Mouse (Mus musculus) embryonic facial prominence, embryonic 13.5 days (tissue): ENCODE data around the gene Psmc3. TPM values are rescaled to one million over a fixed set of nuclear protein-coding genes. Genes with fewer than 3 reads are reported as not detected.

Source experiments
- ATAC-seq: fragments of 200-750 bp; cut with Nextera tagmentation; 2 replicates; pipeline ENCODE4 v1.8.0; 2017; ENCODE audit warnings: low read depth; ENCODE audit not compliant: insufficient number of reproducible peaks, insufficient read depth, low FRiP score, low TSS enrichment
- H3K27ac ChIP-seq: fragments of 300-500 bp; sonication (generic); 2 replicates; pipeline ENCODE4 v1.5.1; 2015; ENCODE audit warnings: moderate library complexity, mild to moderate bottlenecking, inconsistent platforms
- H3K27me3 ChIP-seq: fragments of 300-500 bp; sonication (generic); 2 replicates; pipeline ENCODE4 v1.6.1; 2015; ENCODE audit warnings: mild to moderate bottlenecking, inconsistent platforms
- H3K36me3 ChIP-seq: fragments of 300-500 bp; sonication (generic); 2 replicates; pipeline ENCODE4 v1.6.1; 2015; ENCODE audit warnings: mild to moderate bottlenecking, inconsistent platforms
- H3K4me1 ChIP-seq: fragments of 300-500 bp; sonication (generic); 2 replicates; pipeline ENCODE4 v1.6.1; 2015; ENCODE audit warnings: inconsistent platforms
- H3K4me2 ChIP-seq: fragments of 300-500 bp; sonication (generic); 2 replicates; pipeline ENCODE4 v1.6.1; 2015; ENCODE audit warnings: moderate library complexity, mild to moderate bottlenecking, inconsistent platforms
- H3K4me3 ChIP-seq: fragments of 300-500 bp; sonication (generic); 2 replicates; pipeline ENCODE4 v1.5.1; 2015; ENCODE audit warnings: mild to moderate bottlenecking, inconsistent platforms
- H3K9ac ChIP-seq: fragments of 300-500 bp; sonication (generic); 2 replicates; pipeline ENCODE4 v1.6.1; 2015; ENCODE audit warnings: mild to moderate bottlenecking, inconsistent platforms
- H3K9me3 ChIP-seq: fragments of 300-500 bp; sonication (generic); 2 replicates; pipeline ENCODE4 v1.6.1; 2016; ENCODE audit warnings: inconsistent platforms
- WGBS: fragments of 180-500 bp; shearing (Covaris S2); methylation state at CpG from one replicate; pipeline ENCODE4 v1.1.7; 2015; ENCODE audit warnings: mixed read lengths; 5-methylcytosine and 5-hydroxymethylcytosine counted together
- polyA plus RNA-seq: library from polyadenylated mRNA; unstranded; fragments of >200 nt; fragmentation: Nextera tagmentation; extraction: Ambion mirVana; gene quantifications from 2 replicates; pipeline ENCODE4 v1.2.1, GENCODE M21; 2015

Psmc3 gene
- polyA plus RNA-seq, 1 experiment from 2014 or later: 298 TPM

- Histone ChIP-seq H3K27me3 (no peaks in the 10 kb centered on the region), H3K4me1 (peaks cover 7% of the 10 kb centered on the region), H3K4me2 (no peak overlapping the region), H3K27ac (no peak overlapping the region), H3K4me3 (no peak overlapping the region), H3K9ac (no peak overlapping the region), H3K36me3 (no peaks in the 10 kb centered on the region), H3K9me3 (no peaks in the 10 kb centered on the region)
- no peak for ATAC-seq
- 74% methylated on average over 1 of the region's 1 CpGs for WGBS
Measured at GRCm38 (mm10) chr2:91083366-91083940, 29.6 kb downstream of the Psmc3 start.

- 79% methylated on average over 15 of the region's 15 CpGs for WGBS
- no peak for ATAC-seq
Measured at GRCm38 (mm10) chr2:91084179-91084820, 30.5 kb downstream of the Psmc3 start.

GRCm38 (mm10) chr2:91085494-91086391, 31.9 kb downstream of the Psmc3 start:
- H3K27ac ChIP-seq: no peak overlapping the region
- no peak overlapping the region for H3K4me3 ChIP-seq
- no peak overlapping the region for H3K9ac ChIP-seq
- H3K4me2 ChIP-seq: no peak overlapping the region
- H3K4me1 ChIP-seq: no peaks in the 10 kb centered on the region
- no peaks in the 10 kb centered on the region for H3K36me3 ChIP-seq
- H3K27me3 ChIP-seq: no peaks in the 10 kb centered on the region
- ATAC-seq: no peak
- H3K9me3 ChIP-seq: no peaks in the 10 kb centered on the region
- WGBS: 88% methylated on average over 14 of the region's 14 CpGs

More at GRCm38 (mm10) chr2:91084179-91084820, 30.5 kb downstream of the Psmc3 start:
- no peak overlapping the region for H3K9ac ChIP-seq
- H3K27ac ChIP-seq: no peak overlapping the region
- no peak overlapping the region for H3K4me3 ChIP-seq
- no peaks in the 10 kb centered on the region for H3K36me3 ChIP-seq
- H3K4me1 ChIP-seq: peaks cover under 1% of the 10 kb centered on the region
- no peaks in the 10 kb centered on the region for H3K27me3 ChIP-seq
- H3K4me2 ChIP-seq: no peak overlapping the region
- no peaks in the 10 kb centered on the region for H3K9me3 ChIP-seq

GRCm38 (mm10) chr2:91086392-91087237, 32.8 kb downstream of the Psmc3 start:
- Histone ChIP-seq H3K4me3 (no peak overlapping the region), H3K27me3 (no peaks in the 10 kb centered on the region), H3K9me3 (no peaks in the 10 kb centered on the region), H3K9ac (no peak overlapping the region), H3K27ac (no peak overlapping the region; the same call in 1 of the 2 replicates), H3K4me2 (no peak overlapping the region), H3K4me1 (no peaks in the 10 kb centered on the region), H3K36me3 (no peaks in the 10 kb centered on the region)
- ATAC-seq: no peak
- WGBS: 71% methylated on average over 9 of the region's 9 CpGs

DNA sequence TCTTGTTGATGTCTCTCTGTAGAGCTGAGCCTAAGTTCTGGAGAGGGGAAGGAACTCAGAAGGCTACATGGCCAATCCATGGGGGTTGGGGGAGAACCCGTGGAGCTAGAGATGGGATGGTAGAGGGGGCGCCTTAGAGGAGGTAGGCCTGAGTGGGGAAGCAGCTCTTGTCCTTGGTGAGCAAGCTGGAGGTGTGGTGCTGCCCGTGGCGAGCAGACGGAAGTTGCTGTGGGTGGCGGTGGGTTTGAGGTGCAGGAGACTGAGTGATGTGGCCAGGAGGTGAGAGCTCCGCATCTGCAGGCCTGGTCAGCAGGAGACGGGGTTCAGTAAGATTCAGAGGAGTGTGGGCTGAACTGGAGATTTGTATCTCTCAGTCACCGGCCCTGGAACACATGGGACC, 33.6 kb downstream of the Psmc3 start:
- no peaks in the 10 kb centered on the region for H3K9me3 ChIP-seq
- no peak overlapping the region for H3K4me2 ChIP-seq
- H3K4me3 ChIP-seq: no peak overlapping the region
- no peaks in the 10 kb centered on the region for H3K4me1 ChIP-seq
- H3K9ac ChIP-seq: no peak overlapping the region
- no peak overlapping the region for H3K27ac ChIP-seq
- 85% methylated on average over 9 of the region's 9 CpGs for WGBS
- no peaks in the 10 kb centered on the region for H3K36me3 ChIP-seq
- no peaks in the 10 kb centered on the region for H3K27me3 ChIP-seq
- ATAC-seq: no peak

DNA sequence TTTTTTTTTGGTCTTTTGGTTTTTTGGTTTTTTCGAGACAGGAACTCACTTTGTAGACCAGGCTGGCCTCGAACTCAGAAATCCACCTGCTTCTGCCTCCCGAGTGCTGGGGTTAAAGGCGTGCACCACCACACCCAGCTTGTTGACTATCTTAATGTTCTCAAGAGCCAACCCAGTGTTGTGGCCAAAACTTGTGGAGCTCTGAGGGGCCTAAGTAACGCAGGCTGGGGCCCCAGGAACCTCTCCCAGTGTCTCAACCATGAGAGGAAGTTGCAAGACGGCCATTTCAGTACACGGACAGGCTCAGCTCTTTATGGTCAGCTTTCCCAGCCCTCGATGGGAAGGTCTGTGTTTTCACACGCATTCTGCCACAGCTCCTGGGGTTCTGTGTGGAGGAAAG, 35.2 kb downstream of the Psmc3 start:
- H3K9me3 ChIP-seq: no peaks in the 10 kb centered on the region
- no peak for ATAC-seq
- no peak overlapping the region for H3K4me3 ChIP-seq
- no peak overlapping the region for H3K27ac ChIP-seq
- no peaks in the 10 kb centered on the region for H3K36me3 ChIP-seq
- H3K27me3 ChIP-seq: no peaks in the 10 kb centered on the region
- H3K9ac ChIP-seq: no peak overlapping the region
- H3K4me2 ChIP-seq: no peak overlapping the region
- H3K4me1 ChIP-seq: no peaks in the 10 kb centered on the region
- WGBS: 76% methylated on average over 9 of the region's 9 CpGs

GRCm38 (mm10) chr2:91090208-91090607, 36.4 kb downstream of the Psmc3 start:
- ATAC-seq: no peak
- H3K27ac ChIP-seq: no peak overlapping the region
- no peaks in the 10 kb centered on the region for H3K4me1 ChIP-seq
- H3K9ac ChIP-seq: no peak overlapping the region
- H3K9me3 ChIP-seq: no peaks in the 10 kb centered on the region
- no peaks in the 10 kb centered on the region for H3K27me3 ChIP-seq
- H3K4me3 ChIP-seq: no peak overlapping the region
- H3K4me2 ChIP-seq: no peak overlapping the region
- 78% methylated on average over 6 of the region's 6 CpGs for WGBS
- no peaks in the 10 kb centered on the region for H3K36me3 ChIP-seq

DNA sequence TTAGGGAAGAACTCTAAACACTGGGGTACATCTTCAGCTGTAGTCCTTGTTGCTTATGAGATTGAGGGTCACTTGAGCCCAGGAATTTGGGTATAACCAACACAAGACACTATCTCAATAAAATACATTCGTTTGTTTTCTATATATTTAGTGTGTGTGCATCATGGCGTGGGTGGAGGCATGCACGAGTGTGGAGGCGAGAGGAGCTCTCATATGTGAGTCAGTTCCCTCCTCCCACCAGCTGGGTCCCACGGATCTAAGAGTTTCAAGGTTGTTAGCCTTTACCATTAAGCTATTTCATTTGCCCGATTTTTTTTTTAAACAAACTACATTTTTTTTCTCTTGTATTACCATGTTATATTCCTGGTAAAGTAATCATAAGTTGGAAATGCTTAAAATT, 37.0 kb downstream of the Psmc3 start:
- no peak overlapping the region for H3K4me3 ChIP-seq
- 72% methylated on average over 6 of the region's 6 CpGs for WGBS
- no peak overlapping the region for H3K4me2 ChIP-seq
- H3K9me3 ChIP-seq: no peaks in the 10 kb centered on the region
- ATAC-seq: no peak
- H3K27ac ChIP-seq: no peak overlapping the region
- H3K9ac ChIP-seq: no peak overlapping the region
- no peaks in the 10 kb centered on the region for H3K27me3 ChIP-seq
- no peaks in the 10 kb centered on the region for H3K4me1 ChIP-seq
- no peaks in the 10 kb centered on the region for H3K36me3 ChIP-seq

GRCm38 (mm10) chr2:91096524-91096923, 42.7 kb downstream of the Psmc3 start:
- H3K4me3 ChIP-seq: no peak overlapping the region
- H3K36me3 ChIP-seq: no peaks in the 10 kb centered on the region
- H3K4me1 ChIP-seq: no peaks in the 10 kb centered on the region
- WGBS: 70% methylated on average over 14 of the region's 14 CpGs
- H3K4me2 ChIP-seq: no peak overlapping the region
- H3K27ac ChIP-seq: no peak overlapping the region
- no peaks in the 10 kb centered on the region for H3K9me3 ChIP-seq
- peak overlapping the region; percentile 27; the same call in 1 of the 2 replicates for H3K9ac ChIP-seq
- no peak for ATAC-seq
- no peaks in the 10 kb centered on the region for H3K27me3 ChIP-seq

DNA sequence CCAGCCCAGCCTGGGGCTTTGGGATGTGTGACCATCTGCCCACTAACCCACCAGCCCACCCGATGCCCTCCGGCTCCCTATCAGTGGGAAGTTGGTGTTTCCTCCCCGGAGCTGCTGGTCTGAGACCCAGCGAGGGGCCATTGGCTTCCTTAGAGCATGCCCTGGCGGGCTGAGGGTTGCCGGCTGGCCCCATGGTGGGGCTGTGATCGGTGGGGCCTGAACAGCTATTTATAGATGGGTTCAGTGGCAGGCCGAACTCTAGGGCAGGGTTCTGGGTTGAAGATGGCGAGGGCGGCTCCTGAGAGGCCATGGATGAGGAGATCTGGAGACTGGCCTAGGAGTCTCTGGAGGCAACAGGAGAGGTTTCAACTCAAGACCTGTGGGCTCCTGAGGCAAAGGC, 43.2 kb downstream of the Psmc3 start:
- Histone ChIP-seq H3K4me1 (no peaks in the 10 kb centered on the region), H3K4me3 (no peak overlapping the region), H3K9me3 (no peaks in the 10 kb centered on the region), H3K9ac (peak overlapping the region; percentile 27; the same call in 1 of the 2 replicates), H3K36me3 (no peaks in the 10 kb centered on the region), H3K4me2 (no peak overlapping the region), H3K27me3 (no peaks in the 10 kb centered on the region), H3K27ac (no peak overlapping the region)
- 88% methylated on average over 10 of the region's 10 CpGs for WGBS
- no peak for ATAC-seq

- H3K27me3 ChIP-seq: no peaks in the 10 kb centered on the region
- H3K36me3 ChIP-seq: no peaks in the 10 kb centered on the region
- no peak overlapping the region for H3K9ac ChIP-seq
- H3K4me3 ChIP-seq: no peak overlapping the region
- 83% methylated on average over 2 of the region's 2 CpGs for WGBS
- ATAC-seq: no peak
- no peak overlapping the region for H3K27ac ChIP-seq
- no peaks in the 10 kb centered on the region for H3K9me3 ChIP-seq
- no peak overlapping the region for H3K4me2 ChIP-seq
- H3K4me1 ChIP-seq: no peaks in the 10 kb centered on the region
Measured at GRCm38 (mm10) chr2:91098156-91098555, 44.3 kb downstream of the Psmc3 start.
